Mouse (Mus musculus) erythroblast, embryonic 14.5 days (primary cell): Measurements from ENCODE around the gene Stam.

Source experiments
- GATA1 ChIP-seq: IDR thresholded peaks from 2 replicates; pipeline ENCODE4 v1.6.1; 2012; ENCODE audit warnings: low read length, inconsistent platforms, mixed read lengths
- TAL1 ChIP-seq: IDR thresholded peaks from 3 replicates; pipeline ENCODE4 v1.6.1; 2012; ENCODE audit warnings: low read length, inconsistent platforms, mixed read lengths

GRCm38 (mm10) chr2:14055168-14055565 is 18.7 kb upstream of the Stam start:
- TF ChIP-seq GATA1 (no peak), TAL1 (no peak)
